Mouse (Mus musculus): ENCODE data around the gene Zfr. TPM values are rescaled to one million over a fixed set of nuclear protein-coding genes. Genes with fewer than 3 reads are reported as not detected.

Gene Zfr
- polyA plus RNA-seq, 1 experiment from 2014 or later = 87.7 TPM

GRCm38 (mm10) chr15:12221131-12221530 is 103.5 kb downstream of the Zfr start:
- Histone ChIP-seq H3K4me2 (no peak overlapping the region), H3K4me3 (no peak overlapping the region), H3K27me3 (replicated peaks) (no peaks in the 10 kb centered on the region), H3K9me3 (no peaks in the 10 kb centered on the region), H3K27ac (replicated peaks) (no peak overlapping the region), H3K36me3 (no peaks in the 10 kb centered on the region), H3K9ac (no peak overlapping the region), H3K4me1 (peaks cover 86% of the 10 kb centered on the region)
- WGBS = 80% methylated on average over 13 of the region's 13 CpGs
- ATAC-seq (ENCODE audit: extremely low read depth, insufficient number of reproducible peaks, low FRiP score, low TSS enrichment) = no peak

GRCm38 (mm10) chr15:12222564-12223302 is 105.1 kb downstream of the Zfr start:
- no peak for ATAC-seq (ENCODE audit: extremely low read depth, insufficient number of reproducible peaks, low FRiP score, low TSS enrichment)
- peak overlapping the region; percentile 32; the same call in 1 of the 2 replicates for H3K27ac ChIP-seq (replicated peaks)
- no peaks in the 10 kb centered on the region for H3K27me3 ChIP-seq (replicated peaks)
- no peak overlapping the region for H3K4me3 ChIP-seq
- no peak overlapping the region for H3K4me2 ChIP-seq
- no peaks in the 10 kb centered on the region for H3K9me3 ChIP-seq
- H3K4me1 ChIP-seq = peaks cover 88% of the 10 kb centered on the region
- no peaks in the 10 kb centered on the region for H3K36me3 ChIP-seq
- no peak overlapping the region for H3K9ac ChIP-seq
- WGBS = 55% methylated on average over 8 of the region's 8 CpGs

- Histone ChIP-seq H3K9me3 (no peaks in the 10 kb centered on the region), H3K9ac (no peak overlapping the region), H3K4me2 (no peak overlapping the region), H3K4me3 (no peak overlapping the region), H3K27ac (replicated peaks) (no peak overlapping the region), H3K27me3 (replicated peaks) (no peaks in the 10 kb centered on the region), H3K4me1 (peaks cover 89% of the 10 kb centered on the region), H3K36me3 (no peaks in the 10 kb centered on the region)
- no peak for ATAC-seq (ENCODE audit: extremely low read depth, insufficient number of reproducible peaks, low FRiP score, low TSS enrichment)
- WGBS = 75% methylated on average over 6 of the region's 6 CpGs
Measured at GRCm38 (mm10) chr15:12223393-12223792, 105.8 kb downstream of the Zfr start.

GRCm38 (mm10) chr15:12224239-12224638 is 106.6 kb downstream of the Zfr start:
- WGBS = 91% methylated on average over 2 of the region's 2 CpGs
- Histone ChIP-seq H3K27ac (replicated peaks) (no peak overlapping the region), H3K9ac (no peak overlapping the region)

GRCm38 (mm10) chr15:12225062-12225461 is 107.4 kb downstream of the Zfr start:
- no peaks in the 10 kb centered on the region for H3K9me3 ChIP-seq
- H3K27ac ChIP-seq (replicated peaks) = peak overlapping the region; percentile 45
- no peaks in the 10 kb centered on the region for H3K27me3 ChIP-seq (replicated peaks)
- H3K4me2 ChIP-seq = no peak overlapping the region
- H3K4me3 ChIP-seq = no peak overlapping the region
- 43% methylated on average over 4 of the region's 4 CpGs for WGBS
- no peak overlapping the region for H3K9ac ChIP-seq
- no peaks in the 10 kb centered on the region for H3K36me3 ChIP-seq
- H3K4me1 ChIP-seq = peaks cover 88% of the 10 kb centered on the region
- no peak for ATAC-seq (ENCODE audit: extremely low read depth, insufficient number of reproducible peaks, low FRiP score, low TSS enrichment)

More at GRCm38 (mm10) chr15:12224239-12224638, 106.6 kb downstream of the Zfr start:
- no peak for ATAC-seq (ENCODE audit: extremely low read depth, insufficient number of reproducible peaks, low FRiP score, low TSS enrichment)
- H3K27me3 ChIP-seq (replicated peaks) = no peaks in the 10 kb centered on the region
- no peak overlapping the region for H3K4me2 ChIP-seq
- H3K36me3 ChIP-seq = no peaks in the 10 kb centered on the region
- no peaks in the 10 kb centered on the region for H3K9me3 ChIP-seq
- H3K4me1 ChIP-seq = peaks cover 89% of the 10 kb centered on the region
- no peak overlapping the region for H3K4me3 ChIP-seq

- H3K27ac ChIP-seq (replicated peaks) = peak overlapping the region; percentile 65; the same call in 1 of the 2 replicates
- peaks cover 3% of the 10 kb centered on the region; the same call in 1 of the 2 replicates for H3K36me3 ChIP-seq
- H3K4me2 ChIP-seq = no peak overlapping the region
- H3K9ac ChIP-seq = no peak overlapping the region
- H3K9me3 ChIP-seq = no peaks in the 10 kb centered on the region
- H3K27me3 ChIP-seq (replicated peaks) = no peaks in the 10 kb centered on the region
- peaks cover 89% of the 10 kb centered on the region for H3K4me1 ChIP-seq
- H3K4me3 ChIP-seq = no peak overlapping the region
- ATAC-seq (ENCODE audit: extremely low read depth, insufficient number of reproducible peaks, low FRiP score, low TSS enrichment) = no peak
- 89% methylated on average over 15 of the region's 15 CpGs for WGBS
Measured at GRCm38 (mm10) chr15:12226908-12227307, 109.3 kb downstream of the Zfr start.

- H3K4me3 ChIP-seq = no peak overlapping the region
- H3K9ac ChIP-seq = no peak overlapping the region
- H3K9me3 ChIP-seq = no peaks in the 10 kb centered on the region
- no peak for ATAC-seq (ENCODE audit: extremely low read depth, insufficient number of reproducible peaks, low FRiP score, low TSS enrichment)
- H3K4me1 ChIP-seq = peaks cover 89% of the 10 kb centered on the region
- H3K36me3 ChIP-seq = peaks cover 3% of the 10 kb centered on the region; the same call in 1 of the 2 replicates
- peak overlapping the region; percentile 65 for H3K27ac ChIP-seq (replicated peaks)
- H3K4me2 ChIP-seq = no peak overlapping the region
- WGBS = 69% methylated on average over 4 of the region's 4 CpGs
- no peaks in the 10 kb centered on the region for H3K27me3 ChIP-seq (replicated peaks)
Measured at GRCm38 (mm10) chr15:12227355-12227754, 109.7 kb downstream of the Zfr start.

GRCm38 (mm10) chr15:12229603-12230242 is 112.1 kb downstream of the Zfr start:
- Histone ChIP-seq H3K4me1 (peaks cover 87% of the 10 kb centered on the region), H3K27me3 (replicated peaks) (no peaks in the 10 kb centered on the region), H3K9me3 (no peaks in the 10 kb centered on the region), H3K27ac (replicated peaks) (peak overlapping the region; percentile 72), H3K36me3 (peaks cover 27% of the 10 kb centered on the region), H3K9ac (0 out of 2 replicates have a peak overlapping the region, but pooled peaks have one; percentile 40), H3K4me2 (peak overlapping the region; percentile 40; the same call in 1 of the 2 replicates), H3K4me3 (no peak overlapping the region)
- 68% methylated on average over 10 of the region's 10 CpGs for WGBS
- no peak for ATAC-seq (ENCODE audit: extremely low read depth, insufficient number of reproducible peaks, low FRiP score, low TSS enrichment)

- no peaks in the 10 kb centered on the region for H3K9me3 ChIP-seq
- H3K9ac ChIP-seq = peak overlapping the region; percentile 70
- H3K4me3 ChIP-seq = no peak overlapping the region
- ATAC-seq (ENCODE audit: extremely low read depth, insufficient number of reproducible peaks, low FRiP score, low TSS enrichment) = peak; percentile 68; the same call in 1 of the 2 replicates
- peak overlapping the region; percentile 88 for H3K27ac ChIP-seq (replicated peaks)
- peak overlapping the region; percentile 40 for H3K4me2 ChIP-seq
- H3K36me3 ChIP-seq = peaks cover 33% of the 10 kb centered on the region
- H3K4me1 ChIP-seq = peaks cover 80% of the 10 kb centered on the region
- 36% methylated on average over 12 of the region's 12 CpGs for WGBS
- H3K27me3 ChIP-seq (replicated peaks) = no peaks in the 10 kb centered on the region
Measured at GRCm38 (mm10) chr15:12230243-12230935, 112.8 kb downstream of the Zfr start.

- Histone ChIP-seq H3K9me3 (no peaks in the 10 kb centered on the region), H3K9ac (no peak overlapping the region), H3K4me3 (no peak overlapping the region), H3K36me3 (peaks cover 44% of the 10 kb centered on the region), H3K27me3 (replicated peaks) (no peaks in the 10 kb centered on the region), H3K27ac (replicated peaks) (no peak overlapping the region), H3K4me1 (peaks cover 69% of the 10 kb centered on the region), H3K4me2 (no peak overlapping the region)
- WGBS = 80% methylated on average over 6 of the region's 6 CpGs
- ATAC-seq (ENCODE audit: extremely low read depth, insufficient number of reproducible peaks, low FRiP score, low TSS enrichment) = no peak
Measured at GRCm38 (mm10) chr15:12231462-12231861, 113.8 kb downstream of the Zfr start.

GRCm38 (mm10) chr15:12232429-12232828 is 114.8 kb downstream of the Zfr start:
- no peak for ATAC-seq (ENCODE audit: extremely low read depth, insufficient number of reproducible peaks, low FRiP score, low TSS enrichment)
- Histone ChIP-seq H3K9ac (peak overlapping the region; percentile 30; the same call in 1 of the 2 replicates), H3K36me3 (peaks cover 53% of the 10 kb centered on the region)

More at GRCm38 (mm10) chr15:12232429-12232828, 114.8 kb downstream of the Zfr start:
- Histone ChIP-seq H3K27ac (replicated peaks) (peak overlapping the region; percentile 48), H3K9me3 (no peaks in the 10 kb centered on the region), H3K4me1 (peaks cover 64% of the 10 kb centered on the region), H3K4me2 (no peak overlapping the region), H3K27me3 (replicated peaks) (no peaks in the 10 kb centered on the region), H3K4me3 (no peak overlapping the region)
- 60% methylated on average over 11 of the region's 11 CpGs for WGBS

Measured in heart, embryonic 13.5 days (tissue).